Mouse (Mus musculus) lung, postnatal 0 days (tissue): Measurements from ENCODE around the gene Sdk1.

ENCODE experiments used
- CTCF ChIP-seq: IDR thresholded peaks from 2 replicates; pipeline ENCODE4 v1.5.1; 2016; ENCODE audit warnings: antibody characterized with exemption, mild to moderate bottlenecking
- EP300 ChIP-seq: IDR thresholded peaks from 2 replicates; pipeline ENCODE4 v1.6.1; 2016; ENCODE audit warnings: antibody characterized with exemption, mild to moderate bottlenecking, control low read depth

GRCm38 (mm10) chr5:142111989-142112388 lies 870.7 kb downstream of the Sdk1 start:
- TF ChIP-seq CTCF (no peak), EP300 (no peak)
